Mouse (Mus musculus) megakaryocyte, adult 5-6 weeks (primary cell): ENCODE measurements around the gene Cox7a2. TPM values are rescaled to one million over a fixed set of nuclear protein-coding genes. Genes with fewer than 3 reads are reported as not detected.

ENCODE experiments used
- ATAC-seq: 2 replicates; pipeline ENCODE4 v1.8.0; 2016; ENCODE audit warnings: mild to moderate bottlenecking, inconsistent platforms; ENCODE audit not compliant: poor library complexity, severe bottlenecking
- total RNA-seq, 2 experiments: library from RNA; stranded (forward) in 1 of 2; stranded (reverse) in 1 of 2; fragments of 153-499, 151-499 nt in 1 of 2; fragments of 221-1000, 200-1000 nt in 1 of 2; gene quantifications; 2 replicates each; pipeline versions ENCODE4 v1.2.3 to v1.2.4; 2015 to 2017

The Cox7a2 gene
- total RNA-seq (2015) = 346 and 414 TPM in 2 replicates
- total RNA-seq (2017) = 115 and 122 TPM in 2 replicates

GRCm38 (mm10) chr9:79759385-79760005, at the start of gene Cox7a2:
Gene Cox7a2, minus strand, starts transcription at chr9:79759878.
- peak; percentile 94 for ATAC-seq

GRCm38 (mm10) chr9:79809411-79809810, 49.7 kb upstream of the Cox7a2 start:
- ATAC-seq = no peak

- no peak for ATAC-seq
Observed at GRCm38 (mm10) chr9:79807178-79807577, 47.5 kb upstream of the Cox7a2 start.

- peak; percentile 73 for ATAC-seq
Observed at GRCm38 (mm10) chr9:79806317-79807075, 46.8 kb upstream of the Cox7a2 start.

- ATAC-seq = no peak
Observed at GRCm38 (mm10) chr9:79805426-79805825, 45.7 kb upstream of the Cox7a2 start.

- ATAC-seq = no peak
Observed at GRCm38 (mm10) chr9:79796461-79797135, 36.9 kb upstream of the Cox7a2 start.

GRCm38 (mm10) chr9:79795076-79795475, 35.4 kb upstream of the Cox7a2 start:
- peak; percentile 10; the same call in 1 of the 2 replicates for ATAC-seq

GRCm38 (mm10) chr9:79792841-79793835, 33.5 kb upstream of the Cox7a2 start, which contains the start of gene Tmem30a:
Gene Tmem30a, minus strand, starts transcription at chr9:79793507.
- peak; percentile 87 for ATAC-seq

- no peak for ATAC-seq
Observed at GRCm38 (mm10) chr9:79785794-79786085, 26.1 kb upstream of the Cox7a2 start.

- ATAC-seq = 0 out of 2 replicates have a peak, but pooled peaks have one; percentile 48
Observed at GRCm38 (mm10) chr9:79784934-79785793, 25.5 kb upstream of the Cox7a2 start.

- no peak for ATAC-seq
Observed at GRCm38 (mm10) chr9:79784439-79784838, 24.8 kb upstream of the Cox7a2 start.

GRCm38 (mm10) chr9:79779354-79779753, 19.7 kb upstream of the Cox7a2 start:
- peak; percentile 71 for ATAC-seq

GRCm38 (mm10) chr9:79766991-79767545, 7.4 kb upstream of the Cox7a2 start:
- no peak for ATAC-seq

GRCm38 (mm10) chr9:79765329-79765728, 5.7 kb upstream of the Cox7a2 start:
- no peak for ATAC-seq

GRCm38 (mm10) chr9:79762519-79762918, 2.8 kb upstream of the Cox7a2 start:
- peak; percentile 31 for ATAC-seq

GRCm38 (mm10) chr9:79760076-79760475, 398 bp upstream of the Cox7a2 start:
- ATAC-seq = no peak; the same call in 1 of the 2 replicates

GRCm38 (mm10) chr9:79755311-79755710, 4.4 kb downstream of the Cox7a2 start:
- no peak for ATAC-seq

- ATAC-seq = no peak
Observed at GRCm38 (mm10) chr9:79751846-79752245, 7.8 kb downstream of the Cox7a2 start.

- ATAC-seq = no peak
Observed at GRCm38 (mm10) chr9:79750709-79751108, 9.0 kb downstream of the Cox7a2 start.
